Mouse (Mus musculus) small intestine, adult 10 weeks (tissue): ENCODE results near the gene Vasp. TPM values are rescaled to one million over a fixed set of nuclear protein-coding genes. Genes with fewer than 3 reads are reported as not detected.

Experiments used
- polyA plus RNA-seq: library from polyadenylated mRNA; stranded (reverse); fragments of 350-450 nt; fragmentation: Illumina TruSeq; extraction: RNeasy Lipid Tissue Mini Kit (QIAGEN cat#74804); gene quantifications from one replicate; pipeline ENCODE4 v1.2.3, GENCODE M21; 2014; ENCODE audit warnings: low replicate concordance

Gene Vasp
- polyA plus RNA-seq = 48.9 TPM

DNA sequence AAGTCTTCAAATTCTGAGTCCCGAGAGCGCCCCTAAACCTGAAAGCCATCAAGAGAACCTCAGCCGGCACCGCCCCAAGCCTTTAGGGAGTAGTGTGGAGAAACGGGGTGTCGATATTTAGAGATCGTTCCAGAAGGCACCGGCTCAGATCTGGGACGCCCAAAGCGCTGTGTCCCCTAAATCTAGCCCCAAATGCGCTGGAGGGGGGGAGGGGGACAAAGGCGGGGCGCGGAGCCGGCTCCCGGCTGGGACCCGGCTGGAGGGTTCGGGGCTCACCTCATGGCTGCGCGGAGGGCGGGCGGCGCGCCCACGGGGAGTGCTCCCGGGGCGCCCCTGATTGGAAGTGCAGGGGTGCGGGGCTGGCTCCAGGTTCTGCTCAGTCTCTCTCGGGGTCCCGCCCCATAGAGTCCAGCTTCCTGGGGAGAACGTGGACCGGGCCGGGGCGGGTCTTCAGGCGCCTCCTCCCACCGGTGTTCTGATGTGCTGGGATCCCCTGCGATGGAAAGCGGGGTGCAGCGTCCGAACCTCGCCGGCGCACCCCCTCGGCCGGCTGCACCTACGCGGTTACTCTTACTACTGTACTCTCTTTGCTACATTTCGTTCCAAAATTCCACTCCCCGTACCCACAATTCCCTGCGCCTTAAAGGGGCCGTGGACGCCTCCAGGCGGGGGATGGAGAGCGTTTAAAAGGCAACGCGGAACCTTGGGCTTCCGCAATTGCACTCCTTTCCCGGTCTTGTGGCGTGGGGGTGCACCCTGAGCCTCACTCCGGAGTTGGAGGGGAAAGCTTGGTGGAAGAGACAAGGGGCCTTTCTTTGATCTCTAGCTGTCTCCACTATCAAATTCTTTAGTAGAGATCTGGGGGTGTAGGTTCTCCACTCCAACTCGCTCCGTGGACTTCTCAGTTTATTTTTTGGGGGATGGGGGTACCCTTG is at the start of gene Vasp:
Gene Vasp (minus strand): TSS at position 580 of the 935 bp plus-strand sequence.

DNA sequence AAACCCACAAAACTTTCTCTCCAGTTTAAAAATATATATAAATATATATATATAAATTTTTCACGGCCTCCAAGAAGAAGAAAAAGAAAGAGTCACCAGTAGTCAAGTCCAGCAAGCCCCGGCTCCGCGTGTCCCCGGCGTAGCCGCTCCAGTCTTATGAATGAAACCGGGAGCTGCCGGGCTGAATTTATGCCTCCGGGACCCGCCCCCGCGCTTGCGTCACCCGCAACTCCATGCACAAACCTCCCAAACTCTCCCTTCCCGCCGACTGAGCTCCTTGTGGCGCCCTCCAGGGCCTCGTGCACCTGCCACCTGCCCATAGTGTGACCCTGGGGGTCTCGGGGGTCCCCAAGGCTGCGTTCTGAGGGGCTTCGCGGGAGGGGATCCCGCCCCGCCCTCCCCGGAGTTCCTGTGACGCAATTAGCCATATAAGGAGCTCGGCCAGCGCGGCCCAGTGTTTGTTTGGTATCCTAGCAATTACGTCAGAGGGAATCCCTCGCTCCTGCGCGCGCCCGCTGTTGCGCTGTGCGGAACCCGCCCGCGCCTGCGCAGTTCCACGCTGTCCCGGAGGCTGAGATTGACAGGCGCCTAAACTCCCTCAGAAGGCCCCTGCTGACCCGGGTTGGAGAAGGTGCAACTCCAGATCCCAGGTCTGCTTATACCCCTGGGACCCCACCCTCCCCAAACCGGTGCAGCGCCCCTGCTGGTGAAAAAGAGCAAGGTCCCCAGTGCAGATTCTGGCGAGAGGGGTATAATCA is 38.4 kb upstream of the Vasp start, which contains the start of gene Fosb:
Gene Fosb (minus strand): TSS at position 168 of the 758 bp plus-strand sequence.

GRCm38 (mm10) chr7:19282385-19282784 is 10.8 kb upstream of the Vasp start, which contains the start of gene Rtn2:
TSS of gene Rtn2 (plus strand) at chr7:19282624.

GRCm38 (mm10) chr7:19279581-19280114 is 8.0 kb upstream of the Vasp start, which contains the start of gene Ppm1n:
TSS of gene Ppm1n (minus strand) at chr7:19280064.

GRCm38 (mm10) chr7:19227883-19228792 is 43.5 kb downstream of the Vasp start, which contains the start of gene Opa3:
TSS of gene Opa3 (plus strand) at chr7:19228334.

GRCm38 (mm10) chr7:19211996-19212755 is 59.4 kb downstream of the Vasp start, which contains the start of gene Gpr4:
TSS of gene Gpr4 (plus strand) at chr7:19212538.

Other genes with a start within 250 kb of the Vasp start
- gene Foxa3, start 248.3 kb downstream of the Vasp start, polyA plus RNA-seq = 4.9 TPM
- 1.7 TPM for gene Sympk, start 247.4 kb downstream of the Vasp start, polyA plus RNA-seq
- gene Rsph6a, start 217.1 kb downstream of the Vasp start, polyA plus RNA-seq = not detected
- not detected for gene Dmwd, start 195.6 kb downstream of the Vasp start, polyA plus RNA-seq
- gene Dmpk, start 188.0 kb downstream of the Vasp start, polyA plus RNA-seq = 1.3 TPM
- 0.33 TPM for gene Six5, start 177.2 kb downstream of the Vasp start, polyA plus RNA-seq
- not detected for gene Gm4969, start 153.4 kb downstream of the Vasp start, polyA plus RNA-seq
- 0.48 TPM for gene Fbxo46, start 152.0 kb downstream of the Vasp start, polyA plus RNA-seq
- gene Qpctl, start 122.5 kb downstream of the Vasp start, polyA plus RNA-seq = 2.7 TPM
- gene Snrpd2, start 122.1 kb downstream of the Vasp start, polyA plus RNA-seq = 1.3 TPM
- 0.22 TPM for gene Gipr, start 105.7 kb downstream of the Vasp start, polyA plus RNA-seq
- gene Eml2, start 95.4 kb downstream of the Vasp start, polyA plus RNA-seq = not detected
- gene Gpr4, start 59.3 kb downstream of the Vasp start, polyA plus RNA-seq = 1.4 TPM
- 6.8 TPM for gene Opa3, start 43.5 kb downstream of the Vasp start, polyA plus RNA-seq
- 4.2 TPM for gene Ppm1n, start 8.2 kb upstream of the Vasp start, polyA plus RNA-seq
- gene Rtn2, start 10.8 kb upstream of the Vasp start, polyA plus RNA-seq = not detected
- 0.67 TPM for gene Fosb, start 38.2 kb upstream of the Vasp start, polyA plus RNA-seq
- not detected for gene Ercc1, start 73.0 kb upstream of the Vasp start, polyA plus RNA-seq
- gene Cd3eap, start 87.7 kb upstream of the Vasp start, polyA plus RNA-seq = 0.26 TPM
- not detected for gene Ppp1r13l, start 87.9 kb upstream of the Vasp start, polyA plus RNA-seq
- gene Ercc2, start 110.2 kb upstream of the Vasp start, polyA plus RNA-seq = not detected
- gene Klc3, start 132.3 kb upstream of the Vasp start, polyA plus RNA-seq = not detected
- gene Ckm, start 133.0 kb upstream of the Vasp start, polyA plus RNA-seq = not detected
- gene Mark4, start 187.0 kb upstream of the Vasp start, polyA plus RNA-seq = 0.19 TPM
- gene Exoc3l2, start 191.5 kb upstream of the Vasp start, polyA plus RNA-seq = not detected
- gene Bloc1s3, start 236.6 kb upstream of the Vasp start, polyA plus RNA-seq = 3.4 TPM
- gene Trappc6a, start 236.6 kb upstream of the Vasp start, polyA plus RNA-seq = not detected
- gene Nkpd1, start 246.0 kb upstream of the Vasp start, polyA plus RNA-seq = not detected